Mouse (Mus musculus) kidney, embryonic 16.5 days (tissue): ENCODE results near the gene Mif. TPM values are rescaled to one million over a fixed set of nuclear protein-coding genes. Genes with fewer than 3 reads are reported as not detected.

Experiments
- polyA plus RNA-seq: library from polyadenylated mRNA; unstranded; fragments of >200 nt; fragmentation: Nextera tagmentation; extraction: Ambion mirVana; gene quantifications from 2 replicates; pipeline ENCODE4 v1.2.1, GENCODE M21; 2015

Gene Mif
- polyA plus RNA-seq, 1 experiment from 2014 or later: 2,111 TPM

Other genes starting within 250 kb of the Mif start
- gene Susd2, start 216.2 kb downstream of the Mif start, polyA plus RNA-seq: 32.4 and 34.2 TPM in 2 replicates
- gene Cabin1, start 95.9 kb downstream of the Mif start, polyA plus RNA-seq: 34.0 and 34.9 TPM in 2 replicates
- gene Ddt, start 86.8 kb downstream of the Mif start, polyA plus RNA-seq: 80.2 and 86.9 TPM in 2 replicates
- 0.59 TPM in 1 of 2 replicates, not detected in the other for gene Gm20441, start 79.3 kb downstream of the Mif start, polyA plus RNA-seq
- 54.8 and 56.5 TPM in 2 replicates for gene Gstt3, start 78.8 kb downstream of the Mif start, polyA plus RNA-seq
- 16.5 and 19.7 TPM in 2 replicates for gene Gstt1, start 61.7 kb downstream of the Mif start, polyA plus RNA-seq
- gene Gstt4, start 37.7 kb downstream of the Mif start, polyA plus RNA-seq: not detected in 2 replicates
- 53.0 and 56.2 TPM in 2 replicates for gene Gstt2, start 22.8 kb downstream of the Mif start, polyA plus RNA-seq
- 4.0 and 4.4 TPM in 2 replicates for gene Derl3, start 33.2 kb upstream of the Mif start, polyA plus RNA-seq
- 239 and 250 TPM in 2 replicates for gene Smarcb1, start 61.4 kb upstream of the Mif start, polyA plus RNA-seq
- gene Chchd10, start 72.9 kb upstream of the Mif start, polyA plus RNA-seq: 198 and 237 TPM in 2 replicates
- 62.1 and 70.5 TPM in 2 replicates for gene Mmp11, start 76.3 kb upstream of the Mif start, polyA plus RNA-seq
- 0.40 and 0.50 TPM in 2 replicates for gene Gm867, start 80.4 kb upstream of the Mif start, polyA plus RNA-seq
- gene Vpreb3, start 82.8 kb upstream of the Mif start, polyA plus RNA-seq: 0.72 and 1.9 TPM in 2 replicates
- not detected in 2 replicates for gene Gm5134, start 94.3 kb upstream of the Mif start, polyA plus RNA-seq
- gene Zfp280b, start 172.4 kb upstream of the Mif start, polyA plus RNA-seq: 22.9 and 25.1 TPM in 2 replicates